Mouse (Mus musculus) forebrain, embryonic 12.5 days (tissue): Measurements from ENCODE around the gene Wars. TPM values are rescaled to one million over a fixed set of nuclear protein-coding genes. Genes with fewer than 3 reads are reported as not detected.

Experiments used
- ATAC-seq: fragments of 200-750 bp; cut with Nextera tagmentation; 2 replicates; pipeline ENCODE4 v1.8.0; 2017; ENCODE audit warnings: moderate TSS enrichment; ENCODE audit not compliant: low FRiP score
- H3K27ac ChIP-seq: fragments of 300-500 bp; sonication (generic); 2 replicates; pipeline ENCODE4 v1.5.1; 2016; ENCODE audit warnings: mild to moderate bottlenecking
- H3K27me3 ChIP-seq: fragments of 300-500 bp; sonication (generic); 2 replicates; pipeline ENCODE4 v1.6.1; 2016; ENCODE audit warnings: mild to moderate bottlenecking
- H3K36me3 ChIP-seq: fragments of 300-500 bp; sonication (generic); replicated peaks from 2 replicates; pipeline ENCODE4 v1.6.1; 2016; ENCODE audit warnings: mild to moderate bottlenecking
- H3K4me1 ChIP-seq: fragments of 300-500 bp; sonication (generic); 2 replicates; pipeline ENCODE4 v1.6.1; 2016
- H3K4me2 ChIP-seq: fragments of 300-500 bp; sonication (generic); 2 replicates; pipeline ENCODE4 v1.6.1; 2016; ENCODE audit warnings: mild to moderate bottlenecking, moderate library complexity
- H3K4me3 ChIP-seq: fragments of 300-500 bp; sonication (generic); replicated peaks from 2 replicates; pipeline ENCODE4 v1.5.1; 2016; ENCODE audit warnings: mild to moderate bottlenecking
- H3K9ac ChIP-seq: fragments of 300-500 bp; sonication (generic); 2 replicates; pipeline ENCODE4 v1.6.1; 2016; ENCODE audit warnings: mild to moderate bottlenecking
- H3K9me3 ChIP-seq: fragments of 300-500 bp; sonication (generic); 2 replicates; pipeline ENCODE4 v1.6.1; 2016
- WGBS: fragments of 180-500 bp; shearing (Covaris S2); methylation state at CpG from one replicate; pipeline ENCODE4 v1.1.7; 2016; 5-methylcytosine and 5-hydroxymethylcytosine counted together
- polyA plus RNA-seq: library from polyadenylated mRNA; unstranded; fragments of >200 nt; fragmentation: Nextera tagmentation; extraction: Ambion mirVana; gene quantifications from 2 replicates; pipeline ENCODE4 v1.2.1, GENCODE M21; 2016

Wars gene
- polyA plus RNA-seq, 1 experiment from 2014 or later: 126 TPM

DNA sequence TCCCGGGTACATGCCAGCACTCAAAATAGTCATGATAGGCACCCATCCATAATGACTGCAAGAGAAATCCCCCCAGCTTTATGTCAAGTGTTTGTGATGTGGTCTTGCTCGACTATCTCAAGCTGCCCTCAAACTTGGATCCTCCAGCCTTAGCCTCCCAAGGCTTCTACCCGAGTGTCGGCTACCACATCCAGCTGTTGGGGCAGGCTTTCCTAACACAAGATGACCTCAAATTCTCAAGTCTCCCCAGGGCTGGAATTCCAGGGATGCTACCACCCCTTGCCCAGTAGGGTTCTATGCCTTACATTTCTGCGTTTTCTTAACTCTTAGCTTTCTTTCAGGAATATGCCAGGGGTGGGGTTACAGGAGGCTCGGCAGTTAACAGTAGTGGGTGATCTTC is 63.6 kb downstream of the Wars start:
- Histone ChIP-seq H3K9ac (no peak overlapping the region), H3K4me2 (no peak overlapping the region), H3K36me3 (peaks cover 24% of the 10 kb centered on the region), H3K4me1 (peaks cover 23% of the 10 kb centered on the region), H3K27me3 (peaks cover 12% of the 10 kb centered on the region; the same call in 1 of the 2 replicates), H3K27ac (no peak overlapping the region), H3K4me3 (no peak overlapping the region), H3K9me3 (no peaks in the 10 kb centered on the region)
- WGBS: 82% methylated on average over 6 of the region's 6 CpGs
- no peak for ATAC-seq

DNA sequence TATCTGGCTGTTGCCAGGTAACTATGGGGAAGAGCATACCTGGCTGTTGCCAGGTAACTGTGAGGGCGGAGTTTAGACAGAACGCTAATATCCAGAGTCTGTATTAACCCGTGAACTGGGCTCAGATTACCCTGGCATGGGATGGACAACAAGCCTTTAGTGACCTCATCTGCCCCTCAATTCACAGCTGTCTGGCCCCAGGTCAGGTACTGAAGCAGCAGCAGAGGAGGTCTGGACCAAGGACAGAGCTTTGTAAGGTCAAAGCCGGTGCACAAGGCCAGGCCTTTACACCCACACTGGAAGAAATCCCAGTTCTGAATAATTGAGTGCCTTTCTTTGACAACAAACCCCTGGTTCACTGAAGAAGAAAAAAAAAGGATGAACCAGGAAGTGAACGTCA is 64.3 kb downstream of the Wars start:
- Histone ChIP-seq H3K27ac (no peak overlapping the region), H3K4me2 (no peak overlapping the region), H3K9me3 (no peaks in the 10 kb centered on the region), H3K27me3 (peaks cover 11% of the 10 kb centered on the region; the same call in 1 of the 2 replicates), H3K4me3 (no peak overlapping the region), H3K36me3 (peaks cover 24% of the 10 kb centered on the region), H3K9ac (no peak overlapping the region), H3K4me1 (peaks cover 16% of the 10 kb centered on the region)
- WGBS: 77% methylated on average over 5 of the region's 5 CpGs
- ATAC-seq: no peak

DNA sequence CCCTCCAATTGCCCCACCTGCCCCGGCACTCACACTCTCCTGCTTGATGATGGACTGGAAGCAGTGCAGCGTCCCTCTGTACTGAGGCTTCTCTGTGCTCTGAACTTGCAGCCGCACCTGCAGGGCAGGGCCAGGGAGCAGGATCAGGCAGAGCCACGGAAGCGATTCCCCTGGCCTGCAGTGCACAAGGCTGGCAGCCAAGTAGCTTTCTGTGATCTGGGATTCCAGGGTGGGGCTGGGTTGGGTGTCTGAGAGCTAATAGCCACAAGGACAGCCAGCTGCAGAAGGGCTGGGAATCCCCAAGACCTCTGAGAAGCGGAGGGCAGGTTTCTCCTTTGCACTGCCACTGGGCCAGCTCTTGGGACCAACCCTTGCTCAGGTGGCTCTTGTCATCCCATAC is 66.3 kb downstream of the Wars start:
- WGBS: 95% methylated on average over 6 of the region's 6 CpGs
- H3K27ac ChIP-seq: no peak overlapping the region
- peaks cover 6% of the 10 kb centered on the region for H3K4me1 ChIP-seq
- H3K27me3 ChIP-seq: no peaks in the 10 kb centered on the region
- H3K36me3 ChIP-seq: peaks cover 24% of the 10 kb centered on the region
- no peak overlapping the region for H3K4me3 ChIP-seq
- H3K9me3 ChIP-seq: no peaks in the 10 kb centered on the region
- ATAC-seq: no peak
- no peak overlapping the region for H3K9ac ChIP-seq
- H3K4me2 ChIP-seq: no peak overlapping the region

DNA sequence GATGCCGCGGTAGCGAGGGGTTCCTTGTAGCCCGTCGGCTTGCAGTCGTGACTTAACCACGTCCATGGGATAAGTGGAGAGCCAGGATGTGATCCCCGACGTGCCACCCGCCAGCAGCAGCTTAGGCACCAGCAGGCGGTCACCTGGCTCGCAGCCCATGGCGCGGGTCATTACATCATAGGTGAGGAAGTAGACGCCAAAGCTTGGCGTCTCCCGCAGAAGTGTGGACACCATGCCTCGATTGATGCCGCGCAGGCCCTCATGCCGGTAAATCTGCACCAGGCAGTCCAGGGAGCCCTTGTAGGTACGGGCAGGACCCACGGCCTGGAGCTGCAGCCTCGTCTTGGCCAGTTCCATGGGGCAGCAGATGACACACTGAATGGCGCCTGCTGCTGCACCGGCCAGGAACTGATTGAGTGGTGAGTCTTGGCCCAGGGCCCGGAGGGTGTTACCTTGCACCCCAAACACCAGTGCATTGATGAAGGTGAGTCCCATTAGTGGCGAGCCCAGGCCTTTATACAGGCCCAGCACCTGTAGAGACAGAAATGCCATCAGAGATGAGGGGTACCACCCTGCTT is 66.9 kb downstream of the Wars start:
- ATAC-seq: no peak
- H3K27ac ChIP-seq: no peak overlapping the region
- no peak overlapping the region for H3K4me3 ChIP-seq
- H3K9me3 ChIP-seq: no peaks in the 10 kb centered on the region
- no peak overlapping the region for H3K9ac ChIP-seq
- no peaks in the 10 kb centered on the region for H3K27me3 ChIP-seq
- H3K4me1 ChIP-seq: peaks cover 2% of the 10 kb centered on the region
- no peak overlapping the region for H3K4me2 ChIP-seq
- 95% methylated on average over 28 of the region's 28 CpGs for WGBS
- peaks cover 24% of the 10 kb centered on the region for H3K36me3 ChIP-seq

DNA sequence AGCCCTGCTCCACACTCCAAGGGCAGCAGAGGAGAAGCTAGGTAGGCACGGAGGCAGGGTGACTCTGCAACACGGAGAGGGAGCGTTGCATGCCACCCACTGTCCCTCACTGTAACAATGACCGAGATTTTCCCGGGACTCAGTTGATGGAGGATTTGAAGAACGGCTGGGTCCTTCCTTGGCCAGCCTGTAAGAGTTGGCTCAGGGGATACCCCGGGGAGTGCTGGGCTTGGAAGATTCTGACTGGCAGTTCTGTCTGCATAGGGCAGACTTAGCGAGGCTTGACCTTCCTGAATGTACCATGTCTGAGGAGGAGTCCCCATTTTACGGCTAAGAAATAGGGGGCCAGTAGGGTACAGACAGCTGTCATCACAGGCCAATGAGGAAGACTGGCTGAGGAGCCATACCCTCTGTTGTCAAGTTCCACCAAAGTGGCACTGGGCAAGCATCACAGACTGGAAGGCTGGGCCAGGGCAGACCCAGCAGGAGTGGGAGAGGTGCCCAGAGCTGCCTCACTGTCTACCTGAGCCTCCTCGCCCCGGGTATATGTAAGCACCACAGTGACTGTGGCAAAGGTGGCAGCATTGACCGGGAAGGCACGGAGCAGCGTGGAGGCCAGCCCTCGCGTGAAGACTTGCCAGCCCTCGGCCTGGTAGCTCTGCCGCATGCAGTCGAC is 67.6 kb downstream of the Wars start:
- no peaks in the 10 kb centered on the region; the same call in 1 of the 2 replicates for H3K4me1 ChIP-seq
- ATAC-seq: no peak
- peaks cover 24% of the 10 kb centered on the region for H3K36me3 ChIP-seq
- H3K4me3 ChIP-seq: no peak overlapping the region
- no peak overlapping the region for H3K4me2 ChIP-seq
- no peaks in the 10 kb centered on the region for H3K27me3 ChIP-seq
- H3K9me3 ChIP-seq: no peaks in the 10 kb centered on the region
- H3K27ac ChIP-seq: no peak overlapping the region
- 91% methylated on average over 19 of the region's 19 CpGs for WGBS
- no peak overlapping the region for H3K9ac ChIP-seq

DNA sequence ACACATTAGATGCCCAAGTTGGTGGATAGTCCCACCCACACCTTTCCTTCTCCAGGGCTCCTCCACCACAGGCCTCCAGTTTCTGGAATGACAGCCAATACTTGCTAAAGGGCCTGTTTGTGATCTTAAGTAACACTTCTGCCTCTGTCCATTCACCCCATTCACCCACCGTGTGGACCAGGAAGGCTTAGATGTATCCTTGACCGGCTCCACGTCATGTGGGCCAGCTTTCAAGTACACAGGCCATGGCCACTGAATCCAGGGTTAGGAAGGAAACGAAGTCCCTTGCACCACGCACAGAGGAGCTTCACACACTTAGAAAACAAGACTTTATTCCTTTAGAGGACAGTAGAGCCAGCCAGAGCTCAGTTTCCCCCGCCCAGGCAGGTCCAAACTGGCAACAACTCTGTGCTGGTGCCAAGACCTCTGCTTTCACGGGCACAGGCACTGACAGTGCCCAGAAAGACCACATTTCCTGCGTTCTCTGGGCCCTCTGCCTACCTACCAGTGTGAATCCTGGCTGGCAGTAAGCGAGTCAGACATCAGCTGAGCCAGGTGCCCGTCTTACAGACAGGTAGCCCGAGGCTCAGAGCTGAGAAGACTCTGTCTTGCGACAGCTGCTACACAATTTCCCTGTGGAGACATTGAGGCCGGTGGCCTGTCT is 68.3 kb downstream of the Wars start:
- H3K36me3 ChIP-seq: peaks cover 24% of the 10 kb centered on the region
- no peaks in the 10 kb centered on the region; the same call in 1 of the 2 replicates for H3K4me1 ChIP-seq
- no peaks in the 10 kb centered on the region for H3K27me3 ChIP-seq
- no peak overlapping the region for H3K27ac ChIP-seq
- no peak overlapping the region for H3K4me3 ChIP-seq
- WGBS: 95% methylated on average over 13 of the region's 13 CpGs
- H3K9me3 ChIP-seq: no peaks in the 10 kb centered on the region
- H3K4me2 ChIP-seq: no peak overlapping the region
- H3K9ac ChIP-seq: no peak overlapping the region
- ATAC-seq: no peak

DNA sequence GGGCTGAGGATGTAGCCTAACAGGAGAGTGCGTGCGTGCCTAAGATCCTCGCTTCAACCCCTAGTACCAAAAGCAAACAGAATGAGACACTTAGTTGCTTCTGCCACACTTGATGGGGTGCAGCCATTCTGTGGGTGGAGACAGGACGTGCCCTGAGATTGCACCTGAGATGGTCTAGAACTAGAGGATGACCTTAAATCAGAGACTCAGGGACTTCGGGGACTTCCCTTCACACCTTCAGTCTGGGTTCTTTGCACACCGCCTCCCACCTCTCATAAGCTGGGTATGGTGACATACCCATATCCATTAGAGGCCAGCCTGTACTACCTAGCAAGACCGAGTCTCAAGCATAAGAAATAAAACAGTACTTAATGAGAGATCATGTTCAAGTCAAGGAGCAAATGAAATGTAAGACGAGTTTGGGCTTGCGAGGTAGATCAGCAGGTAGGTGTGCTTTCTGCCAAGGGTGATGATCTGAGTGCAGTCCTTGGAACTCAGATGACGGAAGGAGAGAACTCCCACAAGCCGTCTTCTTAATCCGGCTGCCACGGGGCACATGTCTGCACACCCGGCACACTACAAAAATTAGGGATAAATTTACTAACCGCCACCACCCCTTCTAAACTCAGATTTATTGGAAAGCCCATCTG is 69.6 kb downstream of the Wars start:
- Histone ChIP-seq H3K9ac (no peak overlapping the region), H3K36me3 (peaks cover 24% of the 10 kb centered on the region), H3K4me1 (no peaks in the 10 kb centered on the region; the same call in 1 of the 2 replicates), H3K27me3 (no peaks in the 10 kb centered on the region), H3K4me2 (no peak overlapping the region), H3K4me3 (no peak overlapping the region), H3K9me3 (no peaks in the 10 kb centered on the region), H3K27ac (no peak overlapping the region)
- 91% methylated on average over 15 of the region's 15 CpGs for WGBS
- no peak for ATAC-seq

DNA sequence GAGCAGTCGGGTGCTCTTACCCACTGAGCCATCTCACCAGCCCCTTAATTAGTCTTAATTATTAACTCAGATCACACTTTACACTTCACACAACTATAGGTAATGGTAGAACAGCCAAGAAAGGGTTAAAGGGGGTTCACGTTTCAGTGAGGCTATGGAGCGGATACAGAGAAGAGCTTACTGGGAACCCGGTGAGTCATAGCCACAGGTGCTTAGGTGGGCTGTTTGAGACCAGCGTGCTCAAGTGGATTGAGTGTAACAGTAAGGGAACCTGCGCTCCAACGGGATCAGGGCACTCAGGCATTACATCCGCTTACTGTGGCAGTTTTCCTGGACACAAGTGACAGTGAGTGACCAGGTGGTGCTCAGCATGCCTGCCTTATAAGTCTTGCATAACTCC is 70.9 kb downstream of the Wars start:
- Histone ChIP-seq H3K36me3 (peaks cover 29% of the 10 kb centered on the region), H3K27ac (no peak overlapping the region), H3K4me3 (no peak overlapping the region), H3K4me2 (no peak overlapping the region), H3K9ac (no peak overlapping the region), H3K9me3 (no peaks in the 10 kb centered on the region), H3K4me1 (no peaks in the 10 kb centered on the region), H3K27me3 (no peaks in the 10 kb centered on the region)
- no peak for ATAC-seq
- 73% methylated on average over 8 of the region's 8 CpGs for WGBS

DNA sequence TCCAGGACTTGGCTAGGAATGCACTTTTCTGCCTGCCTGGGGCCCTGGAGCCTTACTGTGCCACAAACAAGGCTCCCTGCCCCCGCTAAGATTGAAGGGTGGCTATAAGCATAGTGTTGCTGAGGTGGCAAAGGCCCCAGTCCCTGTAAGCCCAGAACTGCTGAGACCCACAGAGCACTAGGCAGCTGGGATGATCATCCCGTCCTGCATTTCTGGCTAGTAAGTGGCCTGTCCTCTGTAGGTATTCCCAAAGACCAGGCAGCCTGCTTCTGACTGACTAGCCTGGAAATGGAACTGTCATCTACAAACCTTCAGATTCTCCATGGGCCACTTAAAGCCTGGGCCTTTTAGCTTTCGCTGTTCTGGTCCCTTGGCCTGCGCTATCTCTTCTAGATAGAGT is 73.5 kb downstream of the Wars start:
- WGBS: 93% methylated on average over 4 of the region's 4 CpGs

DNA sequence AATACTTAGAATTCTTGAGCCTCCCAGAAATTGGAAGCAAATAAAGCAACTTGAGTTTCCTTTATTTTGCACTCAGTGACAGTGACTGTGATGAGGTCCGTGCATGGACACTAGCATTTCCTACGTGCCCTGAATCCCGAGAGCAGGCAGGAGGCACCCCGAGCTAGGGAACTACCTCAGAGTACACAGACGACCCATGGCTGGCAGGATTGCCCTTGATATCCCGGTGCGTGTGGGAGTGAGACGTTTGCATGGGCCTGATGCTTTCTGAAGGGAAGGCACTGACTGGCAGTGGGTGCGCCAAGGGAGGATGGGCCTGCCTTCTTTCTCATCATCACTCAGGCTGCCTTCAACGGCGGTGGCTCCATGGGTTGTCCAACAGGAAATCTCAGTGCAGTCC is 77.4 kb downstream of the Wars start:
- Histone ChIP-seq H3K4me3 (no peak overlapping the region), H3K9ac (no peak overlapping the region), H3K9me3 (no peaks in the 10 kb centered on the region), H3K4me1 (no peaks in the 10 kb centered on the region), H3K27ac (no peak overlapping the region), H3K4me2 (no peak overlapping the region), H3K27me3 (no peaks in the 10 kb centered on the region), H3K36me3 (peaks cover 39% of the 10 kb centered on the region)
- no peak for ATAC-seq
- 90% methylated on average over 11 of the region's 11 CpGs for WGBS

More for the DNA sequence above, 73.5 kb downstream of the Wars start:
- Histone ChIP-seq H3K27ac (no peak overlapping the region), H3K4me3 (no peak overlapping the region), H3K9ac (no peak overlapping the region), H3K4me1 (no peaks in the 10 kb centered on the region), H3K36me3 (peaks cover 22% of the 10 kb centered on the region), H3K27me3 (no peaks in the 10 kb centered on the region), H3K9me3 (no peaks in the 10 kb centered on the region), H3K4me2 (no peak overlapping the region)
- ATAC-seq: no peak

DNA sequence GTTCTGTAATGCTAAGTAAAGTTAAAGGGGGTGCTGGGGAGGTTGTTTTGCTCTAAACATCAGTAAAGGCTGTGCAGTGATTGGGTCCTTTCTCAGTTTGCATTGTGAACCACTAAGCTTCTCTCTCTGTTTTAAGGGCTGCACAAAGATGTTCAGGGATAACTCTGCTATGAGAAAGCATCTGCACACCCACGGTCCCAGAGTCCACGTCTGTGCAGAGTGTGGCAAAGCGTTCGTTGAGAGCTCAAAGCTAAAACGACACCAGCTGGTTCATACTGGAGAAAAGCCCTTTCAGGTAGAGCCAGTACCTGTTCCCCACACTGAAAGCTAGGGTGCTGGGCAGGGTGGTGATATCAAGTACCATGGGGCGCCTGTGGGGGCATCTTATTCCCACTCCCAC is 79.5 kb downstream of the Wars start:
- Histone ChIP-seq H3K9me3 (no peaks in the 10 kb centered on the region), H3K27ac (no peak overlapping the region), H3K4me1 (no peaks in the 10 kb centered on the region; the same call in 1 of the 2 replicates), H3K27me3 (no peaks in the 10 kb centered on the region), H3K4me3 (no peak overlapping the region), H3K36me3 (peaks cover 39% of the 10 kb centered on the region), H3K4me2 (no peak overlapping the region), H3K9ac (no peak overlapping the region)
- no peak for ATAC-seq
- 91% methylated on average over 6 of the region's 6 CpGs for WGBS

DNA sequence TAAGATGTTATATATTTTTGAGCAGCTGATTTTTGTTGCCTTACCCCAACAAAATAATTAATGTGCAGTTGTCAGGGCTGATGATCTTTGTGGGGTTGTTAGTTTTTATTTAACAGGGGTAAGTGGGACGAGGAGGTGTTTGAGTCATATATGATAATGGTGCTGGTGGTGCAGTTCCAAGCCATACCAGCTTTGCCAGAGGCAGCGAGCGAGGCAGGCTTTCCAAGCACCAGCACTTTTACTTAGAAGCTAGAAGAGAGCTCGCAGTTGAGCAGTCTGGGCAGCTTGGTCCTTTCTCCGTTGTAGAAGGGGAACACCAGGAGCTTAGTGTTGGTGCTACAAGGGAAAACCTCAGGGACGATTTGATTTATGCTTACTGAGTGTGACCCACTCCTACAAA is 81.5 kb downstream of the Wars start:
- Histone ChIP-seq H3K27me3 (no peaks in the 10 kb centered on the region), H3K9ac (no peak overlapping the region), H3K4me1 (no peaks in the 10 kb centered on the region; the same call in 1 of the 2 replicates), H3K4me3 (no peak overlapping the region), H3K27ac (no peak overlapping the region), H3K4me2 (no peak overlapping the region), H3K36me3 (peaks cover 37% of the 10 kb centered on the region), H3K9me3 (no peaks in the 10 kb centered on the region)
- WGBS: 88% methylated on average over 6 of the region's 6 CpGs
- no peak for ATAC-seq
